Mouse (Mus musculus): ENCODE results near the gene Ndufs2.

DNA sequence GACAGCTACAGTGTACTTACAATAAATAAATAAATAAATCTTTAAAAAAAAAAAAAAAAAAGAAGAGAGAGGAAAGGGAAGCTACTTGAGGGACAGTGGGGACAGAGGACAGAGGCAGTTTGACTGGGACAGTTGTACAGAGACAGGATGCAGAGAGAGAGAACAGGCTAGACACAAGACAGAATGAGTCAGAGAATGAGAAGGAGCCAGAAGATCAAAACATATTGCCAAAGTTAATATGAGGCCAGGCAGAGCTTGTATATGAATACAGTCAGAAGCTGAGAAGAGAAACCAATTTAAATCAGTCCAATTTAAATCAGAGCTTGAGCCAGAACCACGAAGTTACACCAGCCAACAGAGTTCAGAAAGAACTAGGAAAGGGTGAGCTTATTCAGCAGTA is 17.2 kb upstream of the Ndufs2 start:
- TF ChIP-seq CTCF (IDR thresholded peaks at IDR 0.05; ENCODE audit: borderline replicate concordance, control insufficient read depth, extremely low read depth, insufficient read depth, low read length, poor library complexity) (no peak), POLR2A (IDR thresholded peaks at IDR 0.05; ENCODE audit: control insufficient read depth, extremely low read depth, insufficient read depth, low read length, poor library complexity) (no peak)

All from thymus, adult 2 months (tissue).